Mouse (Mus musculus) midbrain, embryonic 11.5 days (tissue): ENCODE data around the gene Crebrf. TPM values are rescaled to one million over a fixed set of nuclear protein-coding genes. Genes with fewer than 3 reads are reported as not detected.

Source experiments
- ATAC-seq: fragments of 200-750 bp; cut with Nextera tagmentation; 2 replicates; pipeline ENCODE4 v1.8.0; 2017; ENCODE audit warnings: moderate TSS enrichment, moderate library complexity; ENCODE audit not compliant: low FRiP score
- DNase-seq: peaks from one replicate; pipeline ENCODE4 v3.0.0; 2015; ENCODE audit warnings: low spot score; ENCODE audit errors: missing footprints
- H3K27ac ChIP-seq: fragments of 300-500 bp; sonication (generic); 2 replicates; pipeline ENCODE4 v1.5.1; 2014; ENCODE audit warnings: low read depth, low read length
- H3K27me3 ChIP-seq: fragments of 300-500 bp; sonication (generic); 2 replicates; pipeline ENCODE4 v1.6.1; 2014; ENCODE audit warnings: mild to moderate bottlenecking, low read length, moderate library complexity, mixed read lengths; ENCODE audit not compliant: control insufficient read depth, insufficient read depth
- H3K36me3 ChIP-seq: fragments of 300-500 bp; sonication (generic); 2 replicates; pipeline ENCODE4 v1.6.1; 2014; ENCODE audit warnings: mild to moderate bottlenecking, low read length, moderate library complexity, mixed read lengths; ENCODE audit not compliant: control insufficient read depth, insufficient read depth
- H3K4me1 ChIP-seq: fragments of 300-500 bp; sonication (generic); 2 replicates; pipeline ENCODE4 v1.6.1; 2014; ENCODE audit warnings: low read length; ENCODE audit not compliant: control insufficient read depth, insufficient read depth
- H3K4me2 ChIP-seq: fragments of 300-500 bp; sonication (generic); 2 replicates; pipeline ENCODE4 v1.6.1; 2014; ENCODE audit warnings: mild to moderate bottlenecking, moderate library complexity
- H3K4me3 ChIP-seq: fragments of 300-500 bp; sonication (generic); 2 replicates; pipeline ENCODE4 v1.5.1; 2014; ENCODE audit warnings: low read depth, low read length
- H3K9ac ChIP-seq: fragments of 300-500 bp; sonication (generic); 2 replicates; pipeline ENCODE4 v1.6.1; 2014; ENCODE audit warnings: low read length
- H3K9me3 ChIP-seq: fragments of 300-500 bp; sonication (generic); 2 replicates; pipeline ENCODE4 v1.6.1; 2016; ENCODE audit warnings: low read length; ENCODE audit not compliant: control insufficient read depth
- WGBS: fragments of 180-500 bp; shearing (Covaris S2); extraction: QIAGEN DNeasy Blood & Tissue Kit; methylation state at CpG from one replicate; pipeline ENCODE4 v1.1.7; 2014; 5-methylcytosine and 5-hydroxymethylcytosine counted together
- polyA plus RNA-seq: library from polyadenylated mRNA; unstranded; fragments of >200 nt; fragmentation: Nextera tagmentation; extraction: Ambion mirVana; gene quantifications from 2 replicates; pipeline ENCODE4 v1.2.1, GENCODE M21; 2014

The Crebrf gene
- polyA plus RNA-seq, 1 experiment from 2014 or later, result 4.0 TPM

DNA sequence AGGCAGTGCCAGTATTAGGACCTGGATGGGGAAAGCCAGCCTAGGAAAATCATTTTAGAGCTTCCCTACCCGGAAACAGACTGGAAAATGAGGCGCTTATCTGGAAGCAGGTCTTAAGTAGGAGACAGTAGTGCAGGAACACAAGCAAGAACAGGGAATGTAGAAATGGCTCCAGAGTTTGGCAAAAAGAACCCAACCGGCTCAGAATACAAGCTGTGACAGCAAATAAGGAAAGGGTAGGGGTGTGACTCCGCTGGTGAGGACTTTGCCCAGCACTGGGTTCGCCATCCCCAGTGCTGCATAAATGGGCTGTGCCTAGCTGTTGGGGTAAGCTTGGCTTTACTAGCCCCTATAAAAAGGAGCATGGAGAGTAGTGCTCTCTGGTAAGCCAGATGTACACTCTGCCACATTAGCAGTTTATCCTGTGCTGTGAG, 66.2 kb downstream of the Crebrf start:
- H3K4me2 ChIP-seq, result peak overlapping the region; percentile 58
- DNase-seq (no peak), ATAC-seq (no peak)
- no peaks in the 10 kb centered on the region for H3K9me3 ChIP-seq
- H3K36me3 ChIP-seq, result peaks cover 8% of the 10 kb centered on the region
- H3K4me1 ChIP-seq, result peaks cover 5% of the 10 kb centered on the region
- WGBS, result 22% methylated on average over 5 of the region's 5 CpGs
- peak overlapping the region; percentile 67 for H3K4me3 ChIP-seq
- H3K9ac ChIP-seq, result peak overlapping the region; percentile 79
- no peak overlapping the region for H3K27ac ChIP-seq
- no peaks in the 10 kb centered on the region for H3K27me3 ChIP-seq

DNA sequence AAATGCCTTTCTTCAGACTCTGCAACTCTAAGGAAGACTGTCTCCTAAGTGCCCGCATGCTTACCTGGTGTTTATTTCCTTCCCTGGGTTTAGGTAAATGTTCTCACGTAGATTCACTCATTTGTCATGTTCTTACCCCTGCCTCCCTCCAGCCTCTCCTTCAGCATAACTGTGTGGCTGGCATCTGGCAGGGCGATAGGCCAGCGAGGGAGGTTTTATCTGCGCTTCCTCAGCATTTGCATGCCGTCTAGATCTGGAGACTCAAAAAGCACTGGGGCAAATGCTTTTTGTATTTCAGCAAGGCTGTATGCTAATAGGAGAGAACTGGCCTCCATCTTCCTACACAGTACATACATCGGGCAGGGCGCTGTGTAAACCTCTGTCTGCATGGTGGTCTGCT, 69.1 kb downstream of the Crebrf start:
- 92% methylated on average over 8 of the region's 8 CpGs for WGBS
- ATAC-seq (no peak), DNase-seq (no peak)
- Histone ChIP-seq H3K4me2 (no peak overlapping the region), H3K9me3 (no peaks in the 10 kb centered on the region), H3K27me3 (no peaks in the 10 kb centered on the region), H3K9ac (no peak overlapping the region), H3K4me3 (no peak overlapping the region), H3K27ac (no peak overlapping the region), H3K4me1 (peaks cover 5% of the 10 kb centered on the region), H3K36me3 (peaks cover 10% of the 10 kb centered on the region)

DNA sequence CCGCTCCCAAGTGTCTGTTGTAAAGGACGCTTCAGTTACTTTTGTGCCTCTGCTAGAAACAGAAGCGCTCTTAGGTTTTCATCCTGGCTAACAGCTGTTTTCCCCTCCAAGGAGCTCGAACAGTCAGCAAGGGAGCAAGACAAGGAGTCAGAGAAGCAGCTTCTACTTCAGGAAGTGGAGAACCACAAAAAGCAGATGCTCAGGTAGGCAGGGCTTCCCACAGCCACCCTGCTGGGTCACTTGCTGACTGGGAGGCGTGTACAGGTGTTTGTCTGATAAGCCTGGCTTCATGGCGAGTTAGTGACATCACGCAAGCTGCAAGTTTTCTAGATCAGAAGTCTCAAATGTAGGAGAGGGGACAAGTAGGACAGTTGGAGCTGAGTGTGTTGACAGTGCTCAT, 71.1 kb downstream of the Crebrf start:
- Histone ChIP-seq H3K9ac (no peak overlapping the region), H3K27ac (no peak overlapping the region), H3K36me3 (peaks cover 14% of the 10 kb centered on the region), H3K9me3 (no peaks in the 10 kb centered on the region), H3K4me1 (peaks cover 4% of the 10 kb centered on the region), H3K4me2 (no peak overlapping the region), H3K4me3 (no peak overlapping the region), H3K27me3 (no peaks in the 10 kb centered on the region)
- no peak for DNase-seq
- 91% methylated on average over 7 of the region's 7 CpGs for WGBS
- no peak for ATAC-seq

DNA sequence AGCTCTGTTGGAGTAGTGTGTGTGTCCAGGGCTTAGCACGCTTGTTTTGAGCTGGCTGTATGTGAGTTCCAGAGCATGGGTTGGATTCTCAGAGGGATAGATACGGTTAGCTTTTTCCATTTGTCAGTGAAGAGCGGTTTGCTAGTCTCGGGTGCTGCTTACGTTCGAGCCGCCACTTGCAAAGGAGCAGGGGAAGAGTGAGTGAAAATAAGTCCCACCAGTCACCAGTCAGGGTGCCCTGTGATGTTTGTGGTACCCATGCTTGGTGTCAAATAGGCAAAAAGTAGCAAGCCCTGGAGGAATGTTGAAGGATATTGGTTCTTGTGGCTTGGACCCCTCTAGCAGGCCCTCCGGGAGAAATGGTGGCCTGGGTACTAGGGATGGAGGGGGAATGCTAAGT, 73.5 kb downstream of the Crebrf start:
- Histone ChIP-seq H3K4me3 (no peak overlapping the region), H3K27me3 (no peaks in the 10 kb centered on the region), H3K4me2 (no peak overlapping the region), H3K27ac (no peak overlapping the region), H3K9ac (no peak overlapping the region), H3K9me3 (no peaks in the 10 kb centered on the region), H3K36me3 (peaks cover 15% of the 10 kb centered on the region), H3K4me1 (no peaks in the 10 kb centered on the region)
- DNase-seq (no peak), ATAC-seq (no peak)
- 92% methylated on average over 8 of the region's 8 CpGs for WGBS

DNA sequence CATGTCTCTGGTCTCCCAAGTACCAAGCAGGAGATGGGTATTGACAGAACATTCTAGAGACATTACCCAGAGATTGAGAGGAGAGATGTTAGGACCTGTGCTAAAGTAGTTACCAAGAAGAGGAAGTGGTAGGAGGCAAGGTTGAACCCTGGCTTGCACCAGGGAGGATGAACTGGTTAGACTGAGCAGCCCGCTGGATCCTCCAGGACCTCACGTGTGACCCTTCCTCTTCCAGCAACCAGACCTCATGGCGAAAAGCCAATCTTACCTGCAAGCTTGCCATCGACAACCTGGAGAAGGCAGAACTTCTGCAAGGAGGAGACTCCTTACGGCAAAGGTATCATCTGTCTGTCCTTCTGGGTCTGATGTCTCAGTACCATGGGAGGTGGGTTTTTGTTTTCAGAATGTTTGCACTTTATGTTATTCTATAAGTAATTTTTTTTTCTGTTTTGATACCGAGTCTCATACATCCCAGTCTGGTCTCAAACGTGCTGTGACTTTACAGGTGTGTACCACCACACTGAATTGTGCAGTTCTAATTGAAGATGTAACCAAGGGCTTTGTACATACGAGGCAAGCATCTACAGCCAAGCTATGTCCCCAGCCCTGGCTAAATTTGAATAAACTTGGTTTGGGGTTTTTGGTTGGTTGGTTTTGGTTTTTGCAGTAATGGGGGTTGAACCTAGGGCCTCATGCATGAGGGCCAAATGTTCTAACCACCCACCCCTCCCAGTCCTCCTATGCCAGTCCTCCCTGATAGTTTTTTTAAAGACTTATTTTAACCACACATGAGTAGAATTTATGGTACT, 74.2 kb downstream of the Crebrf start:
- WGBS, result 91% methylated on average over 8 of the region's 8 CpGs

DNA sequence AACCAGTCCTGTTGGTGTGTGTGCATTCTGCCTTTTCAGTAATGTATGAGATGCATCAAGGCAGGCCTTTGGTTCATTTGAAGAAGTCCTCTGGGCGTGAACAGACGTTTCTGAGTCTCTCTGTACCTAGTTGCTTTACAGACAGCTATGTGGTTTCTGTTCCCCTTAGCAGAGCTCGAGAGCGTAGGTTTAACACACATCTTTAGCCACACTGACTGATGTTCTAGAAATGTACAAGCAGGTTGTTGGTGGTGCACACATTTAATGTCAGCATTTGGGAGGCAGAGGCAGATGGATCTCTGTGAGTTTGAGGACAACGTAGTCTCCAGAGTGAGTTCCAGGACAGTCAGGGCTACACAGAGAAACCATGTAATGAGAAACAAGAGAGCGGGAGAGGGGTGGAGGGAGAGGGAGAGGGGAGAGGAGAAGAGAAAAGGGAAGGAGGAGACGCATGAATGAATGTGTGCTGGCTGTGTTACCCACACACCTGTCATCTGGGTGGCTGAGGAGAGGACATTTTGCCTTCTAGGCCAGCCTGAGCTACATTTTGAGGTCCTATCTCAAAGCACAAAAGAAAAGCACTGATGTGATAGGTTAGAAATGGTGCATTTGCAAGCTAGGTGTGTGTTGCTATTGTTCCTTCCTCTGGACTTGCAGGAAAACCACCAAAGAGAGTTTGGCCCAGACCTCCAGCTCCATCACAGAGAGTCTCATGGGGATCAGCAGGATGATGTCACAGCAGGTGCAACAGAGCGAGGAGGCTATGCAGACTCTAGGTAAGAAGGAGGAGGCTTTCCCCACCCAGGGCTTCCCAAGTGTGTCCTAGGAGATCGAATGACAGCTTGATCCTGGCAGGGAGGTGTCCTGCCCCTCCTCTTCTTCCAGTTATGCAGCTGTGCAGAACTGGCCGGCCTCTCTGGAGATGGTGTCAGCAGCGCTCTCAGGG, 75.1 kb downstream of the Crebrf start:
- DNase-seq (no peak), ATAC-seq (no peak)
- 93% methylated on average over 11 of the region's 11 CpGs for WGBS
- H3K36me3 ChIP-seq, result peaks cover 13% of the 10 kb centered on the region
- H3K4me2 ChIP-seq, result no peak overlapping the region
- H3K4me3 ChIP-seq, result no peak overlapping the region
- no peaks in the 10 kb centered on the region for H3K9me3 ChIP-seq
- H3K27me3 ChIP-seq, result no peaks in the 10 kb centered on the region
- no peak overlapping the region for H3K9ac ChIP-seq
- H3K4me1 ChIP-seq, result no peaks in the 10 kb centered on the region
- no peak overlapping the region for H3K27ac ChIP-seq

More for the DNA sequence above, 74.2 kb downstream of the Crebrf start:
- H3K9me3 ChIP-seq, result no peaks in the 10 kb centered on the region
- H3K9ac ChIP-seq, result no peak overlapping the region
- H3K36me3 ChIP-seq, result peaks cover 13% of the 10 kb centered on the region
- no peak for ATAC-seq
- no peaks in the 10 kb centered on the region for H3K4me1 ChIP-seq
- no peak overlapping the region for H3K4me2 ChIP-seq
- H3K27me3 ChIP-seq, result no peaks in the 10 kb centered on the region
- DNase-seq, result no peak
- H3K4me3 ChIP-seq, result no peak overlapping the region
- H3K27ac ChIP-seq, result no peak overlapping the region

DNA sequence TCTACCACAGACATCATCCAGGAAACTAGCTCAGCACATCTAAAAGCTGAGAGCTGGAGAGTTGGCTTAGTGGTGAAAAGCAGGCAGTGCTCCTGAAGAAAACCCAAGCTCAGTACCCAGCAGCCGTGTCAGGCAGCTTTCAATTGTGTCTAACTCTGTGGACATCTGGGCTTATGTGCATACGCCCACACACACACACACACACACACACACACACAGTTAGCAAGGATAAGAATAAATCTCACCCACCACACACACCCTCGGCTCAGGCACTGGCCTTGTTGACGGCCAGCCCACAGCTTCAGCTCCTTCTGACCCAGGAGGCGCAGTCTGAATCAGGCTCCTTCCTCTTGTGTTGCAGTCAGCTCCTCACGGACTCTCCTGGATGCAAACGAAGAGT, 76.1 kb downstream of the Crebrf start:
- no peak overlapping the region for H3K27ac ChIP-seq
- ATAC-seq, result no peak
- no peak overlapping the region for H3K4me3 ChIP-seq
- no peak overlapping the region for H3K9ac ChIP-seq
- 85% methylated on average over 7 of the region's 7 CpGs for WGBS
- DNase-seq, result no peak
- H3K9me3 ChIP-seq, result no peaks in the 10 kb centered on the region
- peaks cover 10% of the 10 kb centered on the region for H3K36me3 ChIP-seq
- no peaks in the 10 kb centered on the region for H3K4me1 ChIP-seq
- H3K27me3 ChIP-seq, result no peaks in the 10 kb centered on the region
- no peak overlapping the region for H3K4me2 ChIP-seq

DNA sequence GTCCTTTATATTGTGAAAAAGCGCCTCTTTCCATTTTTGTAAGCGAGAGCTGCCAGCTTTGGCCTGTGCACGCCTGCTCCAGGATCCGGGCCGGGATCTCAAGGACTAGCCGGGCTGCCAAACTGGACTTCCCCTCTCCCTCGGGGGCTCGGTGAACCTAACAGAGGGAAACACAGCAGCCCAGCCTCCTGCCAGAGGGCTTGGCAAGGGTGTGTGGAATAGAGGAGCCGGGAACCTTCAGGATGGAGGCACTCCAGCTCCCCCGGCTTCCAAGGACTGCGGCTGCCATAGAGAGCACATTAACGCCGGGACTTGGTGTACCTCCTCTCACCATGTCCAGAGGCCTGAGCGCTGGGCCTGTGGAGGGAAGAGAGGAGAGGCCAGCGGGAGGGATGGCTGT, 76.6 kb downstream of the Crebrf start:
- ATAC-seq, result no peak
- Histone ChIP-seq H3K4me1 (no peaks in the 10 kb centered on the region), H3K4me2 (no peak overlapping the region), H3K27me3 (no peaks in the 10 kb centered on the region), H3K9me3 (no peaks in the 10 kb centered on the region), H3K9ac (no peak overlapping the region), H3K36me3 (peaks cover 10% of the 10 kb centered on the region; the same call in 1 of the 2 replicates), H3K27ac (no peak overlapping the region), H3K4me3 (no peak overlapping the region)
- no peak for DNase-seq
- WGBS, result 89% methylated on average over 15 of the region's 15 CpGs
